Mouse (Mus musculus) heart, postnatal 0 days (tissue): ENCODE data around the gene Alk.

Source experiments
- CTCF ChIP-seq: IDR thresholded peaks from 2 replicates; pipeline ENCODE4 v1.5.1; 2016; ENCODE audit warnings: antibody characterized with exemption, control low read depth, low read depth
- EP300 ChIP-seq: IDR thresholded peaks from 2 replicates; pipeline ENCODE4 v1.6.1; 2016; ENCODE audit warnings: antibody characterized with exemption, low read depth

- TF ChIP-seq CTCF, result no peak
- no peak for TF ChIP-seq EP300
Observed at GRCm38 (mm10) chr17:72417451-72417850, 187.0 kb downstream of the Alk start.
